Mouse (Mus musculus) heart, postnatal 0 days (tissue): ENCODE measurements at regions not wholly inside any gene's neighbourhood (a gene's known extent, or its start where the extent isn't known, plus 50 kb on each side); places are given as distances from the start of the nearest gene placed in this dataset.

Source experiments
- ATAC-seq: fragments of 200-750 bp; cut with Nextera tagmentation; 2 replicates; pipeline ENCODE4 v1.8.0; 2017; ENCODE audit warnings: low read depth, moderate number of reproducible peaks, moderate library complexity; ENCODE audit not compliant: insufficient read depth
- DNase-seq: peaks from one replicate; pipeline ENCODE4 v3.0.0-alpha.2; 2016; ENCODE audit warnings: low spot score
- H3K27ac ChIP-seq: fragments of 300-500 bp; sonication (generic); 2 replicates; pipeline ENCODE4 v1.5.1; 2014; ENCODE audit warnings: low read depth, mild to moderate bottlenecking
- H3K27me3 ChIP-seq: fragments of 300-500 bp; sonication (generic); 2 replicates; pipeline ENCODE4 v1.6.1; 2014; ENCODE audit warnings: low read length, mixed read lengths; ENCODE audit not compliant: control insufficient read depth, insufficient read depth
- H3K36me3 ChIP-seq: fragments of 300-500 bp; sonication (generic); replicated peaks from 2 replicates; pipeline ENCODE4 v1.6.1; 2014; ENCODE audit warnings: low read length, mixed read lengths; ENCODE audit not compliant: control insufficient read depth, insufficient read depth
- H3K4me1 ChIP-seq: fragments of 300-500 bp; sonication (generic); 2 replicates; pipeline ENCODE4 v1.6.1; 2014; ENCODE audit warnings: antibody characterized with exemption; ENCODE audit not compliant: control insufficient read depth, insufficient read depth
- H3K4me2 ChIP-seq: fragments of 300-500 bp; sonication (generic); 2 replicates; pipeline ENCODE4 v1.6.1; 2014; ENCODE audit warnings: low read depth, mild to moderate bottlenecking, low read length, moderate library complexity
- H3K4me3 ChIP-seq: fragments of 300-500 bp; sonication (generic); 2 replicates; pipeline ENCODE4 v1.5.1; 2014; ENCODE audit warnings: low read depth, low read length
- H3K9ac ChIP-seq: fragments of 300-500 bp; sonication (generic); replicated peaks from 2 replicates; pipeline ENCODE4 v1.6.1; 2014; ENCODE audit warnings: low read depth, low read length, mixed read lengths
- H3K9me3 ChIP-seq: fragments of 300-500 bp; sonication (generic); replicated peaks from 2 replicates; pipeline ENCODE4 v1.6.1; 2016; ENCODE audit warnings: low read length; ENCODE audit not compliant: control insufficient read depth
- CTCF ChIP-seq: IDR thresholded peaks from 2 replicates; pipeline ENCODE4 v1.5.1; 2016; ENCODE audit warnings: antibody characterized with exemption, control low read depth, low read depth
- EP300 ChIP-seq: IDR thresholded peaks from 2 replicates; pipeline ENCODE4 v1.6.1; 2016; ENCODE audit warnings: antibody characterized with exemption, low read depth
- WGBS: fragments of 180-500 bp; shearing (Covaris S2); extraction: QIAGEN DNeasy Blood & Tissue Kit; methylation state at CpG from one replicate; pipeline ENCODE4 v1.1.7; 2014; 5-methylcytosine and 5-hydroxymethylcytosine counted together

DNA sequence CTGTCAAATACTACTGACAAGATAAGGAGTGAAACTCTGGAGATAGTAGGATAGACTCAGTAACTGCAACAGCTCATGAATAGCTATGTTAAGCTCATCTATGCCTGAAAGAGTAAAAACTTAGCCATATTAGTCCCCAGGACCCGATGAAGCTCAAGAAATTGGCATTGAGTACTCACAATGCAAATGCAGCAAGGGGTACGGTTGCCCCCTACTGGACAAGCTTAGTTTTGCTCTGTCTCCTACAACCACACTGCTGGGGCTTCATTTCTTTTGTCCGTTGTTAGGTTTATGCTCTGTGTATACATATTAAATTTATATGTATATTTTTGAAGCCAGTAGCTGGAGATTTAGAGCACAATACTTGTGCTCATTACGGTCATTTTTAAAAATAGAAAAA, 74.4 kb upstream of the Mup5 start:
- no peaks in the 10 kb centered on the region for H3K4me1 ChIP-seq
- ATAC-seq (no peak), DNase-seq (no peak)
- WGBS, result 63% methylated on average over 4 of the region's 4 CpGs
- H3K4me3 ChIP-seq, result no peak overlapping the region
- no peak overlapping the region for H3K27ac ChIP-seq
- H3K9ac ChIP-seq, result no peak overlapping the region
- peaks cover 5% of the 10 kb centered on the region; the same call in 1 of the 2 replicates for H3K9me3 ChIP-seq
- no peak overlapping the region for H3K4me2 ChIP-seq
- H3K36me3 ChIP-seq, result no peaks in the 10 kb centered on the region
- no peaks in the 10 kb centered on the region for H3K27me3 ChIP-seq
- TF ChIP-seq EP300, result no peak
- peak; percentile 56 for TF ChIP-seq CTCF

DNA sequence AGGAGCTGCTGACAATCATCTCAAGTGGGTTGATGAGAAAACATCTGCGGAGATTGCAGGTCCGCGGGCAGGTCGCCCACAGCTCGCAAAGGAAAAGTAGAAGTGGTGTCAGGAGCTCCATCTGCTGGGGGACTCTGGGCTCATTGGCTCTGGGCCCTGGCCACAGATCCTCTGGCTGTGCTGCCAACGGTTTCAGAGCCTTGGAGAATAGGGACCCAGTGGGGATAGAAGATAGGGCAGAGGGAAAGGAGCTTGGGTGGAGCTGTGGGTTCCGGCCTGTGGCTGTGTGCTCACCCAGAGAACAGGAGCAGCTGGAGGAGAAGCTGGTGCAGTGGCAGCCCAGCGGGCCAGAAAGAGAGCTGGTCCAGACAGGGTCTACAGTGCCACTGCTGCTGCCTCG, 67.1 kb upstream of the Mup5 start:
- ATAC-seq, result no peak
- WGBS, result 76% methylated on average over 9 of the region's 9 CpGs
- H3K4me2 ChIP-seq, result no peak overlapping the region
- H3K27ac ChIP-seq, result no peak overlapping the region
- H3K36me3 ChIP-seq, result no peaks in the 10 kb centered on the region
- H3K27me3 ChIP-seq, result no peaks in the 10 kb centered on the region
- TF ChIP-seq EP300, result no peak
- peak; percentile 12; the same call in 1 of the 2 replicates for TF ChIP-seq CTCF
- no peak overlapping the region for H3K9ac ChIP-seq
- H3K9me3 ChIP-seq, result no peaks in the 10 kb centered on the region
- no peak overlapping the region for H3K4me3 ChIP-seq
- H3K4me1 ChIP-seq, result no peaks in the 10 kb centered on the region
- no peak for DNase-seq

DNA sequence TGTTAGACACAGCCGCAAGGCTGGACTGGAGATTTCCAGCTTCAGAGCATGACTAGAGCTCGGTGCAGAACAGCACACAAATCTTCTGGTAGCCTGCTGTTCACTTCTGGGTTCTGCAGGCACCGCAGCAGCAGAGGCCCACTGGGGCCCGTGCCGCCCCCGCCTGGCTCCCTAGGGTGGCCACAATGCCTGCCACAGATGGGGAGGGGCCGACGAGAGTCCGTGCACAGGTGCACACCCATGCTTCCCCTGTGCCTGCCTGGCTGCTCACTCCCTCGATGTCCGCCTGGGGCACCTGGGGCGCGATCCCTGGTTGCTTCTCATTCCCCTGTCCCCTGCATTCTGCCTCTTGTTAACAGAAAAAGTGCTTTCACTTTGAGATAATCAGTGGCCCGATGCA, 63.2 kb upstream of the Mup5 start:
- H3K4me3 ChIP-seq, result no peak overlapping the region
- DNase-seq (no peak), ATAC-seq (no peak)
- no peak overlapping the region for H3K9ac ChIP-seq
- 83% methylated on average over 14 of the region's 14 CpGs for WGBS
- no peaks in the 10 kb centered on the region for H3K27me3 ChIP-seq
- H3K4me2 ChIP-seq, result no peak overlapping the region
- no peaks in the 10 kb centered on the region for H3K9me3 ChIP-seq
- no peaks in the 10 kb centered on the region for H3K4me1 ChIP-seq
- TF ChIP-seq CTCF (no peak), EP300 (no peak)
- H3K36me3 ChIP-seq, result no peaks in the 10 kb centered on the region
- no peak overlapping the region for H3K27ac ChIP-seq

DNA sequence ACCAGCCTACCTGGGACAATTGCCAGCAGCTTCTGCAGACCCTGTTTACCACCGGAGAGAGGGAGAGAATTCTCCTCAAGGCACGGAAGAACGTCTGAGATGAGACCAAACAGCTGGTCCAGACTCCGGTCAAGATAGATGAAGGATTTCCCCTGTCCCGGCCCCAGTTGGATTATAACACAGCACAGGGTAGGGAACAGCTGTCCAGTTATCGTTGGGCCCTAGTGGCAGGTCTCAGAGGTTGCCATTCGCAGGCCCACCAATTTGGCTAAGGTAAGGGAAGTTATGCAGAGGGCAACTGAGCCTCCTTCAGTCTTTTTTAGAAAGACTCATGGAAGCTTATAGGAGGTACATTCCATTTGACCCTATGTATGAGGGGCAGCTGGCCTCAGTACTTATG, 62.1 kb upstream of the Mup5 start:
- ATAC-seq (no peak), DNase-seq (no peak)
- Histone ChIP-seq H3K4me3 (no peak overlapping the region), H3K4me2 (no peak overlapping the region), H3K27ac (no peak overlapping the region), H3K27me3 (no peaks in the 10 kb centered on the region), H3K9me3 (no peaks in the 10 kb centered on the region), H3K4me1 (no peaks in the 10 kb centered on the region), H3K9ac (no peak overlapping the region), H3K36me3 (no peaks in the 10 kb centered on the region)
- WGBS, result 70% methylated on average over 7 of the region's 7 CpGs
- TF ChIP-seq CTCF (no peak), EP300 (no peak)
